Mouse (Mus musculus) hindbrain, postnatal 0 days (tissue): ENCODE results near the gene Polg. TPM values are rescaled to one million over a fixed set of nuclear protein-coding genes. Genes with fewer than 3 reads are reported as not detected.
A peak's percentile ranks its signal among the peaks of the same experiment; 100 is the strongest.

Experiments
- ATAC-seq: fragments of 200-750 bp; cut with Nextera tagmentation; 2 replicates; pipeline ENCODE4 v1.8.0; 2017; ENCODE audit warnings: mild to moderate bottlenecking, moderate TSS enrichment, moderate library complexity
- DNase-seq: peaks from one replicate; pipeline ENCODE4 v3.0.0-alpha.2; 2015; ENCODE audit warnings: low spot score
- H3K27ac ChIP-seq: fragments of 300-500 bp; sonication (generic); 2 replicates; pipeline ENCODE4 v1.5.1; 2014; ENCODE audit warnings: mild to moderate bottlenecking
- H3K27me3 ChIP-seq: fragments of 300-500 bp; sonication (generic); 2 replicates; pipeline ENCODE4 v1.6.1; 2014; ENCODE audit warnings: low read length, mixed read lengths; ENCODE audit not compliant: insufficient read depth
- H3K36me3 ChIP-seq: fragments of 300-500 bp; sonication (generic); 2 replicates; pipeline ENCODE4 v1.6.1; 2014; ENCODE audit warnings: low read length, mixed read lengths; ENCODE audit not compliant: insufficient read depth
- H3K4me1 ChIP-seq: fragments of 300-500 bp; sonication (generic); 2 replicates; pipeline ENCODE4 v1.6.1; 2014; ENCODE audit warnings: antibody characterized with exemption, low read length, mixed read lengths; ENCODE audit not compliant: insufficient read depth
- H3K4me2 ChIP-seq: fragments of 300-500 bp; sonication (generic); 2 replicates; pipeline ENCODE4 v1.6.1; 2014; ENCODE audit warnings: low read depth, mild to moderate bottlenecking, low read length, moderate library complexity, mixed read lengths
- H3K4me3 ChIP-seq: fragments of 300-500 bp; sonication (generic); 2 replicates; pipeline ENCODE4 v1.5.1; 2014; ENCODE audit warnings: low read length
- H3K9ac ChIP-seq: fragments of 300-500 bp; sonication (generic); replicated peaks from 2 replicates; pipeline ENCODE4 v1.6.1; 2014; ENCODE audit warnings: mild to moderate bottlenecking, low read length, moderate library complexity, mixed read lengths
- H3K9me3 ChIP-seq: fragments of 300-500 bp; sonication (generic); 2 replicates; pipeline ENCODE4 v1.6.1; 2016; ENCODE audit warnings: low read length, mixed read lengths
- CTCF ChIP-seq: IDR thresholded peaks from 2 replicates; pipeline ENCODE4 v1.5.1; 2016; ENCODE audit warnings: antibody characterized with exemption, control low read depth, low read depth
- WGBS: fragments of 180-500 bp; shearing (Covaris S2); extraction: QIAGEN DNeasy Blood & Tissue Kit; methylation state at CpG from one replicate; pipeline ENCODE4 v1.1.7; 2014; 5-methylcytosine and 5-hydroxymethylcytosine counted together
- polyA plus RNA-seq: library from polyadenylated mRNA; unstranded; fragments of >200 nt; fragmentation: Nextera tagmentation; extraction: Ambion mirVana; gene quantifications from 2 replicates; pipeline ENCODE4 v1.2.1, GENCODE M21; 2015
- total RNA-seq: library from RNA; depleted of rRNA; stranded (reverse); fragments of >200 nt; gene quantifications from 2 replicates; pipeline ENCODE4 v1.2.3, GENCODE M21; 2014; rRNA removed

Polg gene
- total RNA-seq, result 60.0 and 79.5 TPM in 2 replicates
- polyA plus RNA-seq, result 23.8 and 23.9 TPM in 2 replicates

DNA sequence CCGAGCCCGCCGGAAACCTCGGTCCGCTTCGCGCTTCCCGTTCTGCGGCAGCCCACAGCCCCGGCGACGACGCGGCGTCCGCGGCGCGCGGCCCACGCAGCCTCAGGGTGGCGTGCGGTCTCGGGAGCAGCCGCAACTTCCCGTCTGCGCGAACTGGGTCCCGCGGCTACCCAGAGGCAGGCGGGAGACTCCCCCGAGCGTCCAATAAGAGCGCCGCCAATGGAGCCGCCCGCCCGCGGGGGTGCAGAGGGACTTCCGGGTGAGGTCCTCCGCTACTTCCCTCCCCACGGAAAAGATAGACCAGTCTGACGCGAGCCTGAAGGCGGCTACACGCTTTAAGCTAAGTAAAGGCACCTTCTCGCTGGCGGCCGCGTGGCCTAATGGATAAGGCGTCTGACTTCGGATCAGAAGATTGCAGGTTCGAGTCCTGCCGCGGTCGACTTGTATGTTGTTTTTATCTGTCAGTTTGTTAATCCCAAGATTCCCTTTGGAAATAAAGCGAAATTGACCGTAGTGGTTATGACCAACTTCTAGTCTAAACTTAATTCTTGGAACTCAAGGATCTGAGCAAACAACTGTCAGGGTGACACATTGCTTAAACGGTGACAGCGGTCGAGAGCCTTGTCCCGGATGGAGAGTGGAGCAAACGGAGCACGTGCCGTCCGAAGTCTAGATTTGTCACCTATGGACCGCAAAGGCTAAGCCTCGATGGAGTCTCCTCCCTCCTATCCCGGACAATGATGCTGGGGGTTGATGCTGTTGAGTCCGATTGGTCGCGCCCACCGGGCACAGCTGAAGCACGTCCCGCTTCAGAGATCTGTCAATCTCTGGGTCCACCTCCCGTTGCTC lies at the start of gene Polg:
Gene Polg (minus strand): TSS at position 310 of the 849 bp plus-strand sequence.
- no peaks in the 10 kb centered on the region for H3K9me3 ChIP-seq
- peak within 1 kb of the TSS; percentile 88 for H3K4me3 ChIP-seq
- peaks cover 16% of the 10 kb centered on the region for H3K36me3 ChIP-seq
- DNase-seq (peak; percentile 97), ATAC-seq (peak; percentile 96)
- H3K27me3 ChIP-seq, result no peaks in the 10 kb centered on the region
- H3K27ac ChIP-seq, result peak within 1 kb of the TSS; percentile 90
- peaks cover 9% of the 10 kb centered on the region; the same call in 1 of the 2 replicates for H3K4me1 ChIP-seq
- under 1% methylated on average over 67 of the region's 76 CpGs for WGBS
- peak within 1 kb of the TSS; percentile 65 for H3K4me2 ChIP-seq
- H3K9ac ChIP-seq, result peak within 1 kb of the TSS; percentile 85
- no peak for TF ChIP-seq CTCF

DNA sequence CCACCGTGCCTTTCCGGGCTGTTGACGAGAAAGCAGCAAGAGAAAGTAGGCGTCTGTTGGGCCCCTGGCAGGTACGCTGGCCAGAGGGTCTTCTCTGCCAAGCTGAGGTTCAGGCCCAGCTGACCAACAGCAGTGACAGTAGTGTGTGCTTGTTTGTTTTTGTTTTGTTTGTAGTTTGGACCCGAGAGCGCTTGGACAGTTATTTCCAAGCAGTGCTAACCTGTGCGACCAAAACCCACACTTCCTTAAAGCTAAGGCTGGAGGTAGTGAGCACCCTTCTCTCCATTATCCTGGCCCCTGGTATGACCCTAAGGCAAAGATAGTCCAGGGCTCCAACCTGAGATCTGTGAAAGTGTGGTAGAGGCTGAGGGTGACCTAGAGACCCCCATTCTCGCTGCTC lies 49.7 kb upstream of the Polg start:
- WGBS, result 22% methylated on average over 9 of the region's 9 CpGs
- no peaks in the 10 kb centered on the region for H3K36me3 ChIP-seq
- no peaks in the 10 kb centered on the region for H3K27me3 ChIP-seq
- ATAC-seq (no peak), DNase-seq (peak; percentile 59)
- peak overlapping the region; percentile 97 for H3K27ac ChIP-seq
- H3K9me3 ChIP-seq, result no peaks in the 10 kb centered on the region
- H3K4me3 ChIP-seq, result peak overlapping the region; percentile 13
- peaks cover 42% of the 10 kb centered on the region for H3K4me1 ChIP-seq
- peak overlapping the region; percentile 53 for H3K9ac ChIP-seq
- H3K4me2 ChIP-seq, result peak overlapping the region; percentile 53
- TF ChIP-seq CTCF, result no peak

DNA sequence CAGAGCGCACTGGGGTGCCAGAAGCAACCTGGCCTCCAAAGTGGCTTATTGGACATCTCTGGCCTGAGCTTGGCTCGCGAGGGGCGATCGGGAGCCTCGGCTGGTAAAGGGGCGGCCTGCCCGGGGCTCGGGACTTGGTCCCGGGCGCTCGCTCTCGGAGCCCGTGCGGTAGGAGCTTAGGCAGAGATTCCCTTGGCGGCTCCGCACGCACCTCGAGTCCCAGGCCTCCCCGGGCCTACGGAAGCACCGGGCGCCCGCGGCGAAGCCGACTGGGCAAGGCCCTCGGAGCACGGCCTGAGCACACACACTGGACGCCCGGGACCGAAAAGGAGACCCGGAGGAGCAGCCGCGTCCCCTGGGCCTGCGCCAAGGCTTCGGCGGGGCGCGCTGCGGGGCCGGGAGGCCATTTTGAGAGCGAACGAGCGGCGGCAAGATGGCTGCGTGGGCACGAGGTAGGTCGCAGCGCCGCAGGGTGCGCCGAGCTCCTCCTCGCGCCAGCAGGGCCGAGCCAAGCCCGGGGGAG lies 49.1 kb upstream of the Polg start:
- H3K4me3 ChIP-seq, result peak overlapping the region; percentile 13
- H3K36me3 ChIP-seq, result no peaks in the 10 kb centered on the region
- H3K27ac ChIP-seq, result peak overlapping the region; percentile 97
- H3K4me2 ChIP-seq, result peak overlapping the region; percentile 53
- no peak for TF ChIP-seq CTCF
- DNase-seq (peak; percentile 77), ATAC-seq (peak; percentile 8; the same call in 1 of the 2 replicates)
- WGBS, result 3% methylated on average over 57 of the region's 57 CpGs
- H3K9ac ChIP-seq, result peak overlapping the region; percentile 53
- H3K9me3 ChIP-seq, result no peaks in the 10 kb centered on the region
- H3K27me3 ChIP-seq, result no peaks in the 10 kb centered on the region
- H3K4me1 ChIP-seq, result peaks cover 37% of the 10 kb centered on the region

DNA sequence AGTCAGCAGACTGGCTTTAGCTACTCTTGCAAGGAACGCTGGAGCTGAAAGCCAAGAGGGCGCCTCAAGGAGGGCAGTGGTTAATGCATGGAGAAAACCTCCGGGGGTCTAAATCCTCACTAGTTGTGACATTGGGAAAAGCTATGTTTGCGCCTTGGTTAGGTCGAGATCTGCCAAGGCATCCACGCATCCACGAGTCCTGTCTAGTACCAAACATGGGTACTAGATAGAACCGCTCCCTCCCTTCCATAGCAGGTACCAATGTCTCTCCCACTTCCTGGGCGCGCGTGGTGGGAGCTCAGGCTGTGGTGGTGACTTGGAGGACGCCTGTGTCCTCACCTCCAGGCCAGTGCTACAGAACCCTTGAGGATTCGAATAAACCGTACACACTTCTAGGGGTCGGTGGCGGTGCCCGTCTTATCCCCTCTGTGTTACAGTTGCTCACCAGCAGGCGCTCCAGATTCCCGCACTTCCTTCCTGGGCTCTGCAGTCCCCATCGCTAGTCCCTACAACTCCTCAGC lies 48.3 kb upstream of the Polg start:
- peak; percentile 67 for DNase-seq
- Histone ChIP-seq H3K4me3 (no peak overlapping the region), H3K27me3 (no peaks in the 10 kb centered on the region), H3K9ac (peak overlapping the region; percentile 53), H3K9me3 (no peaks in the 10 kb centered on the region), H3K36me3 (no peaks in the 10 kb centered on the region; the same call in 1 of the 2 replicates), H3K4me1 (peaks cover 33% of the 10 kb centered on the region), H3K27ac (peak overlapping the region; percentile 97), H3K4me2 (peak overlapping the region; percentile 53)
- peak; percentile 45 for TF ChIP-seq CTCF
- ATAC-seq, result peak; percentile 52; the same call in 1 of the 2 replicates
- WGBS, result 12% methylated on average over 20 of the region's 20 CpGs

DNA sequence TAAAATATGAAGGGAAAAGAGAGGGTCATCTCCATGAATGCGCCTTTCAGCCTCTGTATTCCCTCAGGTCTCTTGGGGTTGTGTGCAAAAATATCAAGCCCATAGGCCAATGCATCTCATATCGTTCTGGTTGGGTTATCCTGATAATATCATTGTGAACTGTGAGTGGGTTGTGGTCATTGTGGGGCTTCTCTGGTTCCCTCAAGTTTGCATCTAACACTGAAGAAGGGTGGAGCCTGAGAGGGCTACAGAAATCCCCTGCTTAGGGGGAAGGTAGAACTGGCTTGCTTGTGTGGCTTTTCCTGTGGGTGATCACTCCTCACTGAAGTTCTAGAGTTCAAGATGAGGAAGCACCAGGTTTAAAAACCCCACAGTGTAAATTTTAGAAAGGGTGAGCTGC lies 47.3 kb upstream of the Polg start:
- DNase-seq (no peak), ATAC-seq (no peak)
- Histone ChIP-seq H3K27ac (peak overlapping the region; percentile 97), H3K36me3 (no peaks in the 10 kb centered on the region; the same call in 1 of the 2 replicates), H3K4me3 (no peak overlapping the region), H3K27me3 (no peaks in the 10 kb centered on the region), H3K4me2 (no peak overlapping the region), H3K9me3 (no peaks in the 10 kb centered on the region), H3K4me1 (peaks cover 25% of the 10 kb centered on the region), H3K9ac (peak overlapping the region; percentile 53; the same call in 1 of the 2 replicates)
- 17% methylated on average over 2 of the region's 2 CpGs for WGBS
- no peak for TF ChIP-seq CTCF

DNA sequence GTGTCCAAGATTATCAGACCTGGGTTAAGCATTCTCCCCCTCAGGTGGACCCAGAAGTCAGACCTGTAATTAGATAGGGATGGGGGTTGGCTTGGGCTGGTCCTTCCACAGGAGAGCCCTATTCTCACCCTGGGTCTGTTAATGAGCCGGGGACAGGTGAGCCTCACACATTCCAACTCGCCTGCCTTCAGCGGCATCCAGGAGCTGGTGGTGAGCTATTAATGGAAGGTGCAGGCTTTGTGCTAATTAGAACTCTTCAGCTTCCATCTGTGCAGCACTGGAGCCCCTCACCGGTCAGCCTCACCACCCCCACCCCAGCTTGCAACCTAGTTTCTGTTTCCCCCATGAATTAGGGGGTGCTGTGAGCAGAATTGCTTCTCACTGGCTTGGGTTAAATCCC lies 46.3 kb upstream of the Polg start:
- peak overlapping the region; percentile 35; the same call in 1 of the 2 replicates for H3K9ac ChIP-seq
- no peak for TF ChIP-seq CTCF
- H3K4me2 ChIP-seq, result peak overlapping the region; percentile 93
- 15% methylated on average over 4 of the region's 4 CpGs for WGBS
- H3K36me3 ChIP-seq, result no peaks in the 10 kb centered on the region; the same call in 1 of the 2 replicates
- no peak overlapping the region for H3K4me3 ChIP-seq
- peak; percentile 28 for DNase-seq
- no peak for ATAC-seq
- no peaks in the 10 kb centered on the region for H3K27me3 ChIP-seq
- H3K4me1 ChIP-seq, result peaks cover 21% of the 10 kb centered on the region
- no peaks in the 10 kb centered on the region for H3K9me3 ChIP-seq
- peak overlapping the region; percentile 97 for H3K27ac ChIP-seq
